Mouse (Mus musculus): ENCODE measurements around the gene Hils1. TPM values are rescaled to one million over a fixed set of nuclear protein-coding genes. Genes with fewer than 3 reads are reported as not detected.

Hils1 gene
- total and polyA plus RNA-seq, 2 experiments from 2014 or later: not detected

DNA sequence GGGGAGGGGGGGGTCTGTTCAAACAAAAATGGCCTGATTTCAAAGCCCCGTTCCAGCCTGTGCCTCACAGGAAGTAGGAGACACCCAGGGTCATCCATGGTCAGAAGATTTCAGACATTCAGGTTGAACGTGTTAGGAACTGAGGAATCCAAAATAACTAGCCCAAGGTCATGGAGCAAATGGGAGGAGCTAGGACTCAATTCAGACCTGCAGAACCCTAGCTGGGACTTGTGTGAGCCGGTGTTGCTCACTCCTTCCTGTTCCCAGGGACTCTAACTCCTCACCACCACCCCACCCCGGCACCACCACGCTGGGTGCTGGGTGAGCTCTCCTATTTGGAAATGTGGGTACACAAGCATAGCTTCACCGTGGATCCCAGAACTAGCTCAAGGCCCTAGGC lies 19.9 kb downstream of the Hils1 start:
- H3K4me3 ChIP-seq (ENCODE audit: low read depth, low read length): no peak overlapping the region
- no peaks in the 10 kb centered on the region for H3K27me3 ChIP-seq (ENCODE audit: insufficient read depth, low read length)
- no peaks in the 10 kb centered on the region for H3K36me3 ChIP-seq (ENCODE audit: insufficient read depth)
- H3K4me2 ChIP-seq (ENCODE audit: low read depth): no peak overlapping the region
- ATAC-seq: no peak
- DNase-seq: no peak
- no peak overlapping the region for H3K9ac ChIP-seq
- H3K4me1 ChIP-seq (ENCODE audit: insufficient read depth): peaks cover 17% of the 10 kb centered on the region
- 58% methylated on average over 6 of the region's 6 CpGs for WGBS
- no peak overlapping the region for H3K27ac ChIP-seq (ENCODE audit: low read depth, low read length)
- no peaks in the 10 kb centered on the region for H3K9me3 ChIP-seq (ENCODE audit: low read length)
- TF ChIP-seq CTCF (IDR thresholded peaks at IDR 0.05; ENCODE audit: low read depth): no peak

DNA sequence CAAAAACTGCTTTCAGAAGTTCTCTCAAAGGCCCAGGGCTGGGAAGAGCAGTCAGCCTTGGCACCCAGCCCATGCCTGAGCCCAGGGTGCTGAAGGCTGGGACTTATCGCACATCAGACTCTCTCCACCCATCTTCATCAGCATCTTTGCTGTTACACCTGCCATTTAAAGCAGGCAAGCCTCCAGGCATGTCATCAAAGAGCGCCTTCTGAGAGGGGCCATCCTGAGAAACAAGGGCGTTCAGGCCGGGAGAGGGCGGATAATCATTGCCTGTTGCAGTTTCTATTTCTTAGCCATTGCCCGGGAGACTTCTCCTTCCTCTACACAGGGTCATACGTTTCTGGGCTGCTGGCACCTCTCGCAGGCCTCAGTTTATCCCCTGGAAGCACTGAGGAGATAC lies 20.5 kb downstream of the Hils1 start:
- Histone ChIP-seq H3K9ac (no peak overlapping the region), H3K4me1 (ENCODE audit: insufficient read depth) (peaks cover 17% of the 10 kb centered on the region), H3K36me3 (ENCODE audit: insufficient read depth) (no peaks in the 10 kb centered on the region), H3K9me3 (ENCODE audit: low read length) (no peaks in the 10 kb centered on the region), H3K4me3 (ENCODE audit: low read depth, low read length) (no peak overlapping the region), H3K27ac (ENCODE audit: low read depth, low read length) (no peak overlapping the region), H3K27me3 (ENCODE audit: insufficient read depth, low read length) (no peaks in the 10 kb centered on the region), H3K4me2 (ENCODE audit: low read depth) (no peak overlapping the region)
- 84% methylated on average over 8 of the region's 8 CpGs for WGBS
- TF ChIP-seq CTCF (IDR thresholded peaks at IDR 0.05; ENCODE audit: low read depth): no peak
- ATAC-seq: no peak
- DNase-seq: no peak

DNA sequence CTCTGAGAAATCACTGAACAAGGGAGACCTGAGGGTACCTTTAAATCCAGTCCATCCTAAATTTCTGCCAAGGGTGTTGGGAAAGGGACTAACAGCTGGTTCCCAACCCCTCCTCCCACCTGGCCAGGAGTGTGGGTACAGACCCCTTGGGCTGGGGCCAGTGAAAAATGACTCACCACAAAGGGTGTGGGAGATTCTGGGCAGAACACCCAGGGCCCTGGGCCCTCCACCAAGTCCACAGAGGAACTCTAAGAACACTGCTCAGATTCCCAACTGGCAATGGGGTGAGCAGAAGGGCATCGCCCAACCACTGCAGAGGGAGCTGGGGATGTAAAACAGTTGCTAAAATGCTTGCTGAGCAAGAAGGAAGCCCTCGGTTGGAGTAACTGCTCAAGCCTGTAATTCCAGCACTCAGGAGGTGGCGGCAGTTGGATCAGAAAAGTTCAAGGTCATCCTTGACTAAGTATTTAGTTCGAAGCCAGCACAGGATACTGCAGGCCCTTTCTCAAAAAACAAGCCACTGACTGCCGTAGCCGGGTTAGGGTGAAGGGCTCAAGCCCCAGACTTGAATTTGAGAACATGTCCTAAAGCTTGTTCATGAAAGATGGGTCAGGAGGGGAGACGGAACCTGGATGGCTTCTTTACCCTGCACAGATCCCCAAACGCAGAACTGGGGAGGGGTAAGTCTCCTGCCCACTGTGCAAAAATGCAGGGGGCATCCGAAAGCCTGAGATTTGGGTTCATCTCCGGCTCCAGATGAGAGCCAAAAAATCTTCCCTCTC lies 21.6 kb downstream of the Hils1 start:
- Histone ChIP-seq H3K27me3 (ENCODE audit: insufficient read depth, low read length) (no peaks in the 10 kb centered on the region), H3K9me3 (ENCODE audit: low read length) (no peaks in the 10 kb centered on the region), H3K4me3 (ENCODE audit: low read depth, low read length) (peak overlapping the region; percentile 93), H3K27ac (ENCODE audit: low read depth, low read length) (peak overlapping the region; percentile 97), H3K36me3 (ENCODE audit: insufficient read depth) (no peaks in the 10 kb centered on the region), H3K4me2 (ENCODE audit: low read depth) (peak overlapping the region; percentile 91), H3K9ac (peak overlapping the region; percentile 78), H3K4me1 (ENCODE audit: insufficient read depth) (peaks cover 24% of the 10 kb centered on the region)
- DNase-seq: no peak
- ATAC-seq: no peak
- no peak for TF ChIP-seq CTCF (IDR thresholded peaks at IDR 0.05; ENCODE audit: low read depth)
- 15% methylated on average over 10 of the region's 10 CpGs for WGBS

DNA sequence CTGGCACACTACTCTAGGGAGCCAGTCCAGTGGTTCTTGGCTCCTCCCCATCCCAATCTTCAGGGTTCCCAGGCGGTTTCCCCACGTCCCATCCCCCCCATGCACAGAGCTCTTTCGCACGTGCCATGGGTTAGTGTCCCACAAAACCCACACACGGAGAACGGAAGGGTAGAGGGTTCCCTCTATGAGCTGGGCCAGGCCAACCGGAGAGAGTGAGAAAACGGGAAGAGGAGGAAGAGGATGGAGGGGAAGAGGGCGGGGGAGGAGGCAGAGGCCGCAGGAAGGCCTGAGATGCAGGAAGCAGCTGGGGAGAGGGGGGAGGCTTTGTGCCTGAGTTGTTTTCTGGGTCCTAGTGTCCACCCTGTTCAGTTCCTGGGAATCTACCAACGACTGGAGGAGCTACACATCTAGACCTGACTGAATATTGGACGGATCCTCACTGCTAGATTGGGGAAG lies 22.2 kb downstream of the Hils1 start:
- H3K4me2 ChIP-seq (ENCODE audit: low read depth): peak overlapping the region; percentile 91
- no peaks in the 10 kb centered on the region for H3K9me3 ChIP-seq (ENCODE audit: low read length)
- H3K36me3 ChIP-seq (ENCODE audit: insufficient read depth): no peaks in the 10 kb centered on the region
- H3K4me3 ChIP-seq (ENCODE audit: low read depth, low read length): peak overlapping the region; percentile 93
- WGBS: under 1% methylated on average over 12 of the region's 12 CpGs
- peak overlapping the region; percentile 78 for H3K9ac ChIP-seq
- DNase-seq: peak; percentile 92
- H3K27me3 ChIP-seq (ENCODE audit: insufficient read depth, low read length): no peaks in the 10 kb centered on the region
- H3K27ac ChIP-seq (ENCODE audit: low read depth, low read length): peak overlapping the region; percentile 97
- ATAC-seq: peak; percentile 76
- H3K4me1 ChIP-seq (ENCODE audit: insufficient read depth): peaks cover 30% of the 10 kb centered on the region
- TF ChIP-seq CTCF (IDR thresholded peaks at IDR 0.05; ENCODE audit: low read depth): peak; percentile 38

DNA sequence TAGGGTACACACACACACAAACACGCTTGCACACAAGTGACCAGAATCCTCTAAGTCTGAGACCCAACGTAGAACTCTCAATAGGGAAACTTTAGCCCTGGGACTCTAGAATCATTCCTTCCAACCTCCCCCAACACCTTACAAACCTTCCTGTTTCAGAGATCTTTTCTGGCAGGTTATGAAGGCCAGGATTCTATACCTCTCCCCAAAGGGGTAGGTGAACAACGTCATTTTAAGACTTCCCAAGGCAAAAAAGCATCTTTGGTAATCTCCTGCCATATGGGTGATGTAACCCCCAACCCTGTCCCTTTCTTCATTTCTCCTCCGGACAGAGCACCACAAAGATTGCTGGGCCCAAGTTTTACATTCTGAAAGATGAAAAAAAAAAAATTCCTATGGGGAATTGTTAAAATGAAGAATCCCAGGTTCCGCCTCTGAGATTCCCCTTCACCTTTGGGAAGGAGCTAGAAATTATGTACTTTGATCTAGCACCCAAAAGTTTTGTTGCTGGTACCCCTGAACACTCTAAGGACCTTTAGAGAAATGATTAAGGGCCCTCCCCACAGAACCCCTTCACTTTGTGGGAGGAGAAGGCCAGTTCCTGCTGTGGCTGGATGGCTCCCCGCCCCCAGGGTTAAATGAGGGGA lies 22.8 kb downstream of the Hils1 start:
- 42% methylated on average over 6 of the region's 6 CpGs for WGBS
- TF ChIP-seq CTCF (IDR thresholded peaks at IDR 0.05; ENCODE audit: low read depth): no peak
- Histone ChIP-seq H3K36me3 (ENCODE audit: insufficient read depth) (no peaks in the 10 kb centered on the region), H3K4me3 (ENCODE audit: low read depth, low read length) (peak overlapping the region; percentile 93), H3K9ac (peak overlapping the region; percentile 96), H3K4me1 (ENCODE audit: insufficient read depth) (peaks cover 37% of the 10 kb centered on the region), H3K4me2 (ENCODE audit: low read depth) (peak overlapping the region; percentile 91), H3K9me3 (ENCODE audit: low read length) (no peaks in the 10 kb centered on the region), H3K27ac (ENCODE audit: low read depth, low read length) (peak overlapping the region; percentile 97), H3K27me3 (ENCODE audit: insufficient read depth, low read length) (no peaks in the 10 kb centered on the region)
- DNase-seq (no peak), ATAC-seq (no peak)

DNA sequence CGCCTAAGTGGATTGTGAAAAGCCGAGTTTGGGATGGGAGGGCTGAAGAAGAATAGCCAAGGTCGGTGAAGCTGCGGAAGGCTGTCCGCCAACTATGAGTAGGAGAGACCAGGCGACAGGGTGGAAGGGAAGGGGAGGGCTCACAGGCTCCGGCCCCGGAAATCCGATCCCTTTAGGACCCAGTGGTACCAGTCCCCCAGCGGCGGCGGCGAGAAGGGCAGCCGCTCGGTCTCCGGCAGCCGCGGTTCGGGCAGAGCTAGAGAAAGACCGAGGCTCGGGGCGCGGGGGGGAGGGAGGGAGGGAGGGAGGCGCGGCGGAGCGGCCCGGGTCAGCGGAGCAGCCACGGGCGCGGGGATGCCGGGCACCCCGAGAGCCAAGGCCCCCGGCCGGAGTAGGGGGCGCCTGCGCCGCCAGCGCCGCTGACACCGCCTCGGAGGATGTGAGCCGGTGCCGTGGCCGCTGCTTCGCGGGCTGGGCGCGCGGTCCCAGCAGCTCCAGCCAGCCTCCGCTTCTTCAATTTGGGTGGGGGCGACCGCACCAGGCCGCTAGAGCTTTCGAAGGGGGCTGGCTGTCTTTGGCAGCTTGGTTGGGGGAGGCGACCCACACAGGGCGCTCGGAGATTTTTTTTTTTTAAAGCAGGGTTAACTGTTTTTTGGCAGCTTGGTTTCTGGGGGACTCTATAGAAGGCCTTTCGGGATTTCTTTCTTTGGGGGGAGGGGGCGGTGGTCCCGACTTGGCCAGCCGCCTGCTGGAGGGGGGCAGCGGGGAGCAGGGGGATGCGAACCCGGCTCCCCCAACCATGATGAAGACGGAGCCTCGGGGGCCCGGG lies 23.6 kb downstream of the Hils1 start, which contains the start of gene Ppp1r9b:
Gene Ppp1r9b, plus strand, starts transcription at position 287 of the 829 bp plus-strand sequence.
- no peaks in the 10 kb centered on the region for H3K36me3 ChIP-seq (ENCODE audit: insufficient read depth)

More for the DNA sequence above, 23.6 kb downstream of the Hils1 start, which contains the start of gene Ppp1r9b:
- H3K9me3 ChIP-seq (ENCODE audit: low read length): no peaks in the 10 kb centered on the region
- TF ChIP-seq CTCF (IDR thresholded peaks at IDR 0.05; ENCODE audit: low read depth): peak; percentile 76
- H3K4me2 ChIP-seq (ENCODE audit: low read depth): peak within 1 kb of the TSS; percentile 91
- H3K4me3 ChIP-seq (ENCODE audit: low read depth, low read length): peak within 1 kb of the TSS; percentile 93
- H3K27me3 ChIP-seq (ENCODE audit: insufficient read depth, low read length): no peaks in the 10 kb centered on the region
- peak within 1 kb of the TSS; percentile 96 for H3K9ac ChIP-seq
- peaks cover 41% of the 10 kb centered on the region for H3K4me1 ChIP-seq (ENCODE audit: insufficient read depth)
- peak within 1 kb of the TSS; percentile 97 for H3K27ac ChIP-seq (ENCODE audit: low read depth, low read length)
- ATAC-seq: peak; percentile 88
- WGBS: 4% methylated on average over 57 of the region's 69 CpGs
- peak; percentile 91 for DNase-seq
